Mouse (Mus musculus): ENCODE measurements around the gene Nrxn3. TPM values are rescaled to one million over a fixed set of nuclear protein-coding genes. Genes with fewer than 3 reads are reported as not detected.

Nrxn3 gene
- polyA plus RNA-seq (2014; fragmentation: Illumina TruSeq; extraction: RNeasy Lipid Tissue Mini Kit (QIAGEN cat#74804); ENCODE audit: low read depth, low replicate concordance) = 2.0 TPM

GRCm38 (mm10) chr12:88722691-88723070 is at the start of gene Nrxn3:
Gene Nrxn3, plus strand, starts transcription at chr12:88722876.

